Comparison of ENCODE assay signal across 8 mouse cellular contexts in genomic region chr17:34038440-34038839, GRCm38 (mm10). TPM values are rescaled to one million over a fixed set of nuclear protein-coding genes. Genes with fewer than 3 reads are reported as not detected.
DNase-seq lines count a peak whose midpoint lies in the region; ATAC-seq lines count a peak whose summit lies in the region.

No protein-coding gene starts in this region.

- H3K9me3 ChIP-seq in kidney, embryonic 14.5 days (ENCODE audit: control insufficient read depth, low read length): no peaks in the 10 kb centered on the region
- H3K9me3 ChIP-seq in forebrain, embryonic 13.5 days (replicated peaks): no peaks in the 10 kb centered on the region
- no peaks in the 10 kb centered on the region for H3K9me3 ChIP-seq in midbrain, embryonic 16.5 days (replicated peaks; ENCODE audit: control insufficient read depth, low read length, poor library complexity, severe bottlenecking)

- H3K4me1 ChIP-seq in kidney, embryonic 14.5 days (ENCODE audit: control insufficient read depth, insufficient read depth, low read length): peaks cover 37% of the 10 kb centered on the region
- H3K4me1 ChIP-seq in forebrain, embryonic 13.5 days: peaks cover 43% of the 10 kb centered on the region
- H3K4me1 ChIP-seq in midbrain, embryonic 16.5 days (ENCODE audit: control insufficient read depth, insufficient read depth, low read length): peaks cover 15% of the 10 kb centered on the region

- H3K4me2 ChIP-seq in kidney, embryonic 14.5 days (replicated peaks; ENCODE audit: low read depth, low read length): peak overlapping the region; percentile 42
- H3K4me2 ChIP-seq in forebrain, embryonic 13.5 days: peak overlapping the region; percentile 71
- peak overlapping the region; percentile 61 for H3K4me2 ChIP-seq in midbrain, embryonic 16.5 days (ENCODE audit: low read length)

- WGBS in kidney, embryonic 14.5 days: 17% methylated on average over 18 of the region's 21 CpGs
- WGBS in forebrain, embryonic 13.5 days: 3% methylated on average over 14 of the region's 21 CpGs
- whole genome bisulfite sequencing in midbrain, embryonic 16.5 days: 16% methylated on average over 21 of the region's 21 CpGs

- H3K36me3 ChIP-seq in kidney, embryonic 14.5 days (ENCODE audit: control insufficient read depth, insufficient read depth, low read length): peaks cover 35% of the 10 kb centered on the region
- peaks cover 42% of the 10 kb centered on the region for H3K36me3 ChIP-seq in forebrain, embryonic 13.5 days (ENCODE audit: poor library complexity, severe bottlenecking)
- H3K36me3 ChIP-seq in midbrain, embryonic 16.5 days (ENCODE audit: control insufficient read depth, insufficient read depth, low read length): peaks cover 25% of the 10 kb centered on the region

- H3K27ac ChIP-seq in kidney, embryonic 14.5 days (ENCODE audit: low read depth, low read length): no peak overlapping the region
- peak overlapping the region; percentile 31 for H3K27ac ChIP-seq in forebrain, embryonic 13.5 days
- H3K27ac ChIP-seq in midbrain, embryonic 16.5 days (ENCODE audit: low read length): no peak overlapping the region

- no peak for DNase-seq in kidney, adult 8-10 months
- peak; percentile 39 for DNase-seq in cerebellum, adult 9-10 months
- peak; percentile 69 to 80 for DNase-seq in layer of hippocampus, postnatal 10 days (ENCODE audit: low spot score in 2 of 2)
- no peak for DNase-seq in urinary bladder, postnatal 10 days (ENCODE audit: low spot score)

- peaks cover 7% of the 10 kb centered on the region; the same call in 1 of the 2 replicates for H3K27me3 ChIP-seq in kidney, embryonic 14.5 days (ENCODE audit: control insufficient read depth, insufficient read depth, low read length)
- H3K27me3 ChIP-seq in forebrain, embryonic 13.5 days: 0 out of 2 replicates have a peak, but pooled peaks cover 7% of the 10 kb centered on the region
- H3K27me3 ChIP-seq in midbrain, embryonic 16.5 days (ENCODE audit: control insufficient read depth, insufficient read depth, low read depth, low read length): no peaks in the 10 kb centered on the region; the same call in 1 of the 2 replicates

- no peak for ATAC-seq in kidney, embryonic 14.5 days (ENCODE audit: low FRiP score, low TSS enrichment)
- ATAC-seq in forebrain, embryonic 13.5 days: peak; percentile 48; the same call in 1 of the 2 replicates
- no peak for ATAC-seq in midbrain, embryonic 16.5 days
- no peak for ATAC-seq in inflammation-experienced regulatory T-cells, adult 6 months

- peak overlapping the region; percentile 6; the same call in 1 of the 2 replicates for H3K4me3 ChIP-seq in kidney, embryonic 14.5 days (ENCODE audit: low read length)
- peak overlapping the region; percentile 36 for H3K4me3 ChIP-seq in forebrain, embryonic 13.5 days
- H3K4me3 ChIP-seq in midbrain, embryonic 16.5 days (ENCODE audit: low read depth, low read length): peak overlapping the region; percentile 21; the same call in 1 of the 2 replicates

- H3K9ac ChIP-seq in kidney, embryonic 14.5 days (ENCODE audit: low read depth, low read length): 0 out of 2 replicates have a peak overlapping the region, but pooled peaks have one; percentile 28
- H3K9ac ChIP-seq in forebrain, embryonic 13.5 days: peak overlapping the region; percentile 66
- peak overlapping the region; percentile 57 for H3K9ac ChIP-seq in midbrain, embryonic 16.5 days (ENCODE audit: low read depth, low read length)

RNA-seq across cellular contexts. Expression of gene Col11a2, which starts 0.8 kb away (rescaled TPM):
- 1.9 and 2.1 TPM in 2 replicates for polyA plus RNA-seq in kidney, embryonic 14.5 days (2014; fragmentation: Nextera tagmentation; extraction: Ambion mirVana)
- 0.80 and 1.3 TPM in 2 replicates for polyA plus RNA-seq in forebrain, embryonic 13.5 days (2015; fragmentation: Nextera tagmentation; extraction: Ambion mirVana)
- total RNA-seq in layer of hippocampus, postnatal 10 days (2021): 10 to 100 TPM; 14.5 to 22.0 TPM
- polyA plus RNA-seq in midbrain, embryonic 16.5 days (2015; fragmentation: Nextera tagmentation; extraction: Ambion mirVana): 3.6 and 4.4 TPM in 2 replicates
- polyA plus RNA-seq in inflammation-experienced regulatory T-cells, adult 6 months (2017; shearing (Covaris generic)): under 1 TPM in 1 of 3 experiments, not detected in 2; 0.21 TPM

RNA-seq across cellular contexts. Expression of gene Rxrb, which starts 6.8 kb away (rescaled TPM):
- polyA plus RNA-seq in kidney, embryonic 14.5 days (2014; fragmentation: Nextera tagmentation; extraction: Ambion mirVana): 22.2 and 28.0 TPM in 2 replicates
- 52.6 and 57.1 TPM in 2 replicates for polyA plus RNA-seq in forebrain, embryonic 13.5 days (2015; fragmentation: Nextera tagmentation; extraction: Ambion mirVana)
- total RNA-seq in layer of hippocampus, postnatal 10 days (2021): 10 to 100 TPM; 70.1 to 70.2 TPM
- polyA plus RNA-seq in midbrain, embryonic 16.5 days (2015; fragmentation: Nextera tagmentation; extraction: Ambion mirVana): 54.0 and 55.9 TPM in 2 replicates
- polyA plus RNA-seq in inflammation-experienced regulatory T-cells, adult 6 months (2017; shearing (Covaris generic)): 10 to 100 TPM in 2 of 3 experiments, 1 to 10 TPM in 1; 7.8 to 10.6 (median 10.1) TPM

RNA-seq across cellular contexts. Expression of gene Slc39a7, which starts 7.0 kb away (rescaled TPM):
- polyA plus RNA-seq in kidney, embryonic 14.5 days (2014; fragmentation: Nextera tagmentation; extraction: Ambion mirVana): 70.3 and 86.0 TPM in 2 replicates
- 139 and 159 TPM in 2 replicates for polyA plus RNA-seq in forebrain, embryonic 13.5 days (2015; fragmentation: Nextera tagmentation; extraction: Ambion mirVana)
- 100 to 1,000 TPM in 1 of 2 experiments, 10 to 100 TPM in 1; 82.8 to 108 TPM for total RNA-seq in layer of hippocampus, postnatal 10 days (2021)
- polyA plus RNA-seq in midbrain, embryonic 16.5 days (2015; fragmentation: Nextera tagmentation; extraction: Ambion mirVana): 163 and 175 TPM in 2 replicates
- 10 to 100 TPM; 40.8 to 49.3 (median 44.7) TPM for polyA plus RNA-seq in inflammation-experienced regulatory T-cells, adult 6 months (2017; shearing (Covaris generic))

RNA-seq across cellular contexts. Expression of gene H2-Ke6, which starts 10.6 kb away (rescaled TPM):
- 46.0 and 53.0 TPM in 2 replicates for polyA plus RNA-seq in kidney, embryonic 14.5 days (2014; fragmentation: Nextera tagmentation; extraction: Ambion mirVana)
- polyA plus RNA-seq in forebrain, embryonic 13.5 days (2015; fragmentation: Nextera tagmentation; extraction: Ambion mirVana): 76.0 and 88.0 TPM in 2 replicates
- 10 to 100 TPM; 48.6 to 51.6 TPM for total RNA-seq in layer of hippocampus, postnatal 10 days (2021)
- 60.1 and 61.3 TPM in 2 replicates for polyA plus RNA-seq in midbrain, embryonic 16.5 days (2015; fragmentation: Nextera tagmentation; extraction: Ambion mirVana)
- 10 to 100 TPM; 28.0 to 31.5 (median 30.7) TPM for polyA plus RNA-seq in inflammation-experienced regulatory T-cells, adult 6 months (2017; shearing (Covaris generic))

RNA-seq across cellular contexts. Expression of gene Ring1, which starts 14.0 kb away (rescaled TPM):
- polyA plus RNA-seq in kidney, embryonic 14.5 days (2014; fragmentation: Nextera tagmentation; extraction: Ambion mirVana): 5.5 and 12.4 TPM in 2 replicates
- 12.4 and 15.3 TPM in 2 replicates for polyA plus RNA-seq in forebrain, embryonic 13.5 days (2015; fragmentation: Nextera tagmentation; extraction: Ambion mirVana)
- 10 to 100 TPM; 27.8 to 34.2 TPM for total RNA-seq in layer of hippocampus, postnatal 10 days (2021)
- polyA plus RNA-seq in midbrain, embryonic 16.5 days (2015; fragmentation: Nextera tagmentation; extraction: Ambion mirVana): 17.9 and 18.2 TPM in 2 replicates
- polyA plus RNA-seq in inflammation-experienced regulatory T-cells, adult 6 months (2017; shearing (Covaris generic)): 1 to 10 TPM; 1.6 to 2.8 (median 2.5) TPM

Comparison
In these comparisons a context has a peak if more than half of its experiments do, and no peak if none do; other contexts are left out.
1. DNase-seq: peak in cerebellum, adult 9-10 months (single experiment) and layer of hippocampus, postnatal 10 days (2 of 2); none in kidney, adult 8-10 months (0 of 2) and urinary bladder, postnatal 10 days (single experiment).
2. Peak in every context shown above with its lines, with median percentiles within 50 percentile points of each other: H3K4me2 ChIP-seq, H3K4me3 ChIP-seq and H3K9ac ChIP-seq.